Mouse (Mus musculus): Measurements from ENCODE around the gene Minos1. TPM values are rescaled to one million over a fixed set of nuclear protein-coding genes. Genes with fewer than 3 reads are reported as not detected.

Gene Minos1
- polyA plus RNA-seq, 1 experiment, result 212 TPM

- DNase-seq, result peak; percentile 60 to 80
- H3K4me3 ChIP-seq (replicated peaks; ENCODE audit: insufficient read depth, low read depth, low read length), result no peak overlapping the region
- no peak for TF ChIP-seq POLR2A (IDR thresholded peaks at IDR 0.05; ENCODE audit: borderline replicate concordance, insufficient read depth, low read length)
- TF ChIP-seq CTCF (IDR thresholded peaks at IDR 0.05; ENCODE audit: borderline replicate concordance, insufficient read depth, low read depth, low read length), result no peak
- peaks cover 14% of the 10 kb centered on the region; the same call in 1 of the 2 replicates for H3K4me1 ChIP-seq (ENCODE audit: control insufficient read depth, insufficient read depth, low read length)
- WGBS, result 20% methylated on average over 4 of the region's 4 CpGs
- H3K27me3 ChIP-seq (ENCODE audit: control insufficient read depth, insufficient read depth, low read length), result no peaks in the 10 kb centered on the region
- H3K27ac ChIP-seq (ENCODE audit: insufficient read depth, low read length), result no peak overlapping the region
Measured at GRCm38 (mm10) chr4:139055336-139055735, 75.6 kb downstream of the Minos1 start.

- Histone ChIP-seq H3K4me1 (ENCODE audit: control insufficient read depth, insufficient read depth, low read length) (peaks cover 14% of the 10 kb centered on the region; the same call in 1 of the 2 replicates), H3K27ac (ENCODE audit: insufficient read depth, low read length) (no peak overlapping the region), H3K4me3 (replicated peaks; ENCODE audit: insufficient read depth, low read depth, low read length) (no peak overlapping the region), H3K27me3 (ENCODE audit: control insufficient read depth, insufficient read depth, low read length) (no peaks in the 10 kb centered on the region)
- no peak for TF ChIP-seq CTCF (IDR thresholded peaks at IDR 0.05; ENCODE audit: borderline replicate concordance, insufficient read depth, low read depth, low read length)
- TF ChIP-seq POLR2A (IDR thresholded peaks at IDR 0.05; ENCODE audit: borderline replicate concordance, insufficient read depth, low read length), result no peak
- 48% methylated on average over 9 of the region's 9 CpGs for WGBS
- DNase-seq, result peak in 1 of 2 experiments; percentile 27
Measured at GRCm38 (mm10) chr4:139054300-139054923, 76.5 kb downstream of the Minos1 start.

- WGBS, result 88% methylated on average over 5 of the region's 5 CpGs
- H3K4me1 ChIP-seq (ENCODE audit: control insufficient read depth, insufficient read depth, low read length), result peaks cover 14% of the 10 kb centered on the region; the same call in 1 of the 2 replicates
- H3K27ac ChIP-seq (ENCODE audit: insufficient read depth, low read length), result no peak overlapping the region
- H3K4me3 ChIP-seq (replicated peaks; ENCODE audit: insufficient read depth, low read depth, low read length), result no peak overlapping the region
- no peaks in the 10 kb centered on the region for H3K27me3 ChIP-seq (ENCODE audit: control insufficient read depth, insufficient read depth, low read length)
- DNase-seq, result no peak
- TF ChIP-seq POLR2A (IDR thresholded peaks at IDR 0.05; ENCODE audit: borderline replicate concordance, insufficient read depth, low read length), result no peak
- TF ChIP-seq CTCF (IDR thresholded peaks at IDR 0.05; ENCODE audit: borderline replicate concordance, insufficient read depth, low read depth, low read length), result no peak
Measured at GRCm38 (mm10) chr4:139053391-139053790, 77.5 kb downstream of the Minos1 start.

- no peak for DNase-seq
- Histone ChIP-seq H3K27me3 (ENCODE audit: control insufficient read depth, insufficient read depth, low read length) (no peaks in the 10 kb centered on the region), H3K4me3 (replicated peaks; ENCODE audit: insufficient read depth, low read depth, low read length) (no peak overlapping the region), H3K4me1 (ENCODE audit: control insufficient read depth, insufficient read depth, low read length) (peaks cover 10% of the 10 kb centered on the region; the same call in 1 of the 2 replicates), H3K27ac (ENCODE audit: insufficient read depth, low read length) (no peak overlapping the region)
- TF ChIP-seq POLR2A (IDR thresholded peaks at IDR 0.05; ENCODE audit: borderline replicate concordance, insufficient read depth, low read length) (no peak), CTCF (IDR thresholded peaks at IDR 0.05; ENCODE audit: borderline replicate concordance, insufficient read depth, low read depth, low read length) (no peak)
- 55% methylated on average over 7 of the region's 7 CpGs for WGBS
Measured at GRCm38 (mm10) chr4:139052796-139053195, 78.1 kb downstream of the Minos1 start.

Other genes with a start within 250 kb of the Minos1 start
- gene Otud3, start 217.2 kb downstream of the Minos1 start, polyA plus RNA-seq (2012; rRNA removed), result 8.3 and 9.0 TPM in 2 replicates
- gene Rnf186, start 164.0 kb downstream of the Minos1 start, polyA plus RNA-seq (2012; rRNA removed), result not detected in 2 replicates
- 2.4 and 2.5 TPM in 2 replicates for gene Tmco4, start 158.2 kb downstream of the Minos1 start, polyA plus RNA-seq (2012; rRNA removed)
- gene Htr6, start 55.5 kb downstream of the Minos1 start, polyA plus RNA-seq (2012; rRNA removed), result 1.1 and 1.2 TPM in 2 replicates
- gene Nbl1, start 38.1 kb downstream of the Minos1 start, polyA plus RNA-seq (2012; rRNA removed), result 55.0 and 63.1 TPM in 2 replicates
- gene Capzb, start 61.8 kb upstream of the Minos1 start, polyA plus RNA-seq (2012; rRNA removed), result 199 and 220 TPM in 2 replicates
- gene Pqlc2, start 179.6 kb upstream of the Minos1 start, polyA plus RNA-seq (2012; rRNA removed), result 42.3 and 44.4 TPM in 2 replicates
- 22.3 and 25.3 TPM in 2 replicates for gene Akr7a5, start 179.6 kb upstream of the Minos1 start, polyA plus RNA-seq (2012; rRNA removed)
- gene Mrto4, start 221.5 kb upstream of the Minos1 start, polyA plus RNA-seq (2012; rRNA removed), result 50.2 and 56.4 TPM in 2 replicates
- 77.1 and 78.2 TPM in 2 replicates for gene Emc1, start 221.5 kb upstream of the Minos1 start, polyA plus RNA-seq (2012; rRNA removed)
- 256 TPM in 2 replicates for gene Ubr4, start 221.5 kb upstream of the Minos1 start, polyA plus RNA-seq (2012; rRNA removed)